Mouse (Mus musculus): ENCODE measurements at regions not wholly inside any gene's neighbourhood (a gene's known extent, or its start where the extent isn't known, plus 50 kb on each side); places are given as distances from the start of the nearest gene placed in this dataset.

DNA sequence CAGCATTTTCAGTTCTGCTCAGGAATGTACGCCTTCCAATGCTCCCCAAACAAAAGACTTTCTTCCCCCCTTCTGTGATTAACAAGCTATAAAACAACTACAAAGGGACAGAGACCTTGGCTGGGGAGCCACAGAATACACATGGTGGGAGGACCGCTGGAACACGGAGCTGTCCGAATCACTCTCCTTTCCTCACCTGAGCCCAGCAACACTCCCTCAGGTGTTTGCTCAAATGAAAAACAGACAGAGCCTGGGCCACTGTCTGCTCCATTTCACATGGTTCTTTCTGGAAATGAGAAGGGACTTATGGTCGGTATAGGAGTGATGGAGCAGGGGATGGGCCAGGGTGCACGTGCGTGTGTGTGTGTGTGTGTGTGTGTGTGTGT is 215.9 kb downstream of the Mreg start:
- DNase-seq: no peak

GRCm38 (mm10) chr1:71995573-71996233 is 216.4 kb downstream of the Mreg start:
- no peak for DNase-seq

DNA sequence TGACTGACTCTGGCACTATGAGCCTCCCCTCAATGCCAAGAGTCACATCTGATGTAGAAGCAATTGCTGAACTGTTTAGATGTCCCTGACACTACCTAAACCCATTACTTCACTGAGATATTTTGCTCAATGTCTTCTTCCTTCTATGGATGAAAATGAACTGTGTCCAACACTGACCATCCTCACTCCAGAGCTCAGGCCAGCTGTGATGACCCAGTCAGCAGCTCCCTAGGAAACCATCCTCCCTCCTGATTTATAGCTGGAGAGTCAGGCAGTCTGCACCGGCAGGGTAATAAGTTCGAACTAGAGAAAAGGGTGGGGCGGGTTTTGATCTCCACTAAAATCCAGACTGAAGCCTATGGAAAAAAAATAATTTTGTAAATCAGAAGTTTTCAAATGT is 221.2 kb downstream of the Mreg start:
- no peak for DNase-seq

- no peak for DNase-seq
These were observed 224.0 kb downstream of the Mreg start for GRCm38 (mm10) chr1:71988086-71988485.

- DNase-seq: no peak
These were observed 226.1 kb downstream of the Mreg start for GRCm38 (mm10) chr1:71986047-71986446.

DNA sequence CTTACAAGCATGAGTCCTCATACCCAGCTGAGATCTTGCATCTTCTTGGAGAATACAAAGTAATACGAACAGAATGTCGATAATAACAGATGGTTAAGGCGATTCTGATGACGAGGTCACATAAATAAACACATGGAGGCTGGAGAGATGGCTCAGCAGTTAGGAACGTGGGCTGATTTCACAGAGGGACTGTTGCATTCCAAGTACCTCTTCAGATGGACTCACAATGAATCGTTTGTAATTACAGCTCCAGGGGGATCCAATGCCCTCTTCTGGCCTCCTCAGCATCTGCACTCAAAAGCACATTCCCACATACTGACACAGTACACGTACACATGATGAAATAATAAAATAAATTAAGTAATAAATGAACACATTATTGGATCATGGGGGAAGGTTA is 228.3 kb downstream of the Mreg start:
- no peak for DNase-seq

DNA sequence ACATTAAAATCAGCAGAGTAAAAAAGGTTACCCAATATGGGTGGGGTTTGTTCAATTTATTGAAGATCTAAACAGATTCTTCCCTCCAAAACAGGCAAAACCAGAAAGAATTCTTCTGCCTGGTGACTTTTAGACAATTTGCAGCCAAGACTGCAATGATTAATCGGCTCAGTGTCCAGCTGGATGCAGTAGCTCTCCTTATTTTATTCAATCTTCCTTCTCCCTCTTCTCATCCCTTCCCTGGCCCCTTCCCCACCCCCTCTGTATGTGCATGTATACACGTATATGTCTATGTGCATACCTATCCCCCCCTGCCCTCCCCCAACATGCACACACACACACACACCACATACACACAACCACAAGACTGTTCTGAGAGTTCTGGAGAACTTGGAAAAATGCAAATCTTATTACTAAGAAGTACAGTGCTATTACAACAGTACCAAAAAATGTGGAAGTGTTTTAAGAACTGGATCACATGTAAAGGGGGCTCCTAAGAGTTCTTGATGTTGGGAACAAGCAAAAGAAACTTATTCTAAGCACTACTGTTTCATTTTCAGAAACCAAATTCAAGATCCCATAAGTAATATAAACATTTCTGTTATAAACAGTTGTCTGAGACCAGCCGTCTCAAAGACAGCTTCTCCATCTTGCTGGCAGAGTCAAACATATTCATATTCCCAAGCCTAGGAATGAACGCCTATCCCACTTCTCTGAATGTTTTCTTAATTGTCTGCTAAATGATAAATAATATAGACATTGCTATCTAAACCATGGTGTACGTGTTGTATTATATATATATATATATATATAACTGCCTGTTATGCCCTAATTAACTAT is 229.5 kb downstream of the Mreg start:
- DNase-seq: no peak

DNA sequence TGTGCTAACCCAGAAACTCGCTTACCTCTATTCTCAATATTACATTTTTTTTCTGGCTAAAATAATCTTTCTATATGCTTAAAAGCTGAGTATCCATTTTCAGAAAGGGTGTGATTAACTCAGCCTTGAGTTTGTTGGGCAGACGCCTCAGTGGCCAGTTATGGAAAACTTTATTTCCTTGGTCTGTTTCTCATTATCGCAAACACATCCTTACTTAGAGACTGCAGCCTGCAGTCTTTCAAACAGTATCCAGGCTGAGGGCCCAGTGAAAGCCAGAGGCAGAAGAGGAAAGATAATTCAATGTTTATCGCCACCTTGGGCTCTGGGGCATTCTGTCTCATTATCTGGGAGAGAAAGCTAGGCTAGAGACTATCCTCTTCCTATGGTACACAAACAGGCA is 231.5 kb downstream of the Mreg start:
- no peak for DNase-seq

GRCm38 (mm10) chr1:71979261-71979660 is 232.8 kb downstream of the Mreg start:
- no peak for DNase-seq

- DNase-seq: no peak
These were observed 234.7 kb downstream of the Mreg start for GRCm38 (mm10) chr1:71977361-71977760.

- DNase-seq: no peak
These were observed 237.4 kb downstream of the Mreg start for GRCm38 (mm10) chr1:71974715-71975114.

GRCm38 (mm10) chr1:71971943-71972342 is 240.2 kb downstream of the Mreg start:
- DNase-seq: no peak

GRCm38 (mm10) chr1:71970771-71971170 is 241.3 kb downstream of the Mreg start:
- DNase-seq: no peak

DNA sequence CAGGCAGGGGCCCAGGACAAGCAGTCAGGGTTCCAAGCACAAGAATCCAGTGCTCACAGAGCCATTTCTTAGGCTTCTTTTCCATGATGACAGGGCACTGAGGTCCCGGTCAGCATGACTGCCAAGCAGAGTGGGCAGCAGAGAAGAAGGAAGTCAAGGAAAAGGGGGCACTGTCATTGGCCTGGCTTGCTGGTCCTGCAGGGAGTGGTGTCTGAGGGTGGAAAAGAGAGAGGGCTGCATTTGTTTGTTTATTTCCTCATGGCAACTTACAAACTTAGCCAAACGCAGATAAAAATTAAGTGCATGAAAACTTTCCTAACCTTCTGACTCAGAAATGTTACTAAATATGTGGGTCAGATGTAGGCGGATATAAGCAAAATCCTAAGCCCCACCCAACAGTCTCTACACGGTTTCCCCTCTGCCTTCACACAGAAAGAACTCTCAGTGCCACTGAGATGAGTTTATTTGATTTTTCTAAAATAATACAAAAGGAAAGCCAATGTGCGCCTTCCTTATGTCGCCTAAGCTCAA is 244.5 kb downstream of the Mreg start:
- DNase-seq: no peak

DNA sequence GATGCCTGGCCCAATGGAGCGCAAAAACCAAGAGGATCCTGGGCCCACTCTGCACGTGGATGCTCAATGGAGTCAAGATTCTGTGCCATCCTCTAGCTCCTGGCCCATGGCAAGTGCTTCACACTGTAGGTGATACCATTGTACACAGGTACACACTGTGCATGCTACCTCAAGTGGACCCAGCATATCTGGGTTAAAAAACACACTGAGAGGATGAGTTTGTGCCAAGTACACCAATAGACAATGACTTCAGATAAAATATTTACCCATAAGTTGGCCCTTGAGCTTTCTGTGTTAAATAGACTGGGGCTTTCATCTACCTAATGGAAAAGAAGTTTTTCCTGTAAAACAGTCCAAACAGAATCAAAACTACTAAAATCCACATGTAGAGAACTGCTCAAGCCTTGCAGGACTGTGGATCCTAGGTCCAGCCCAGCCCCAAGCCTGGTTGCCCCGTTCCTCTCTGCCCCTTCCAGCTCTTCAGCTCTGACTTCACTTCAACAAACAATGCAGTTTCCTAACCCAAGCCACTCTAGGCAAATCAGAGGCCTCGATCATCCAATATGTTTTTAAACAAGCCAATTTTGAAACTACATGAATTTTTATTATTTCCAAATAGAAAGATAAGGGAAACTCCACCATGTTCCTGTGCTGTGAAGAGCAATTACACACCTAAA is 247.5 kb downstream of the Mreg start:
- no peak for DNase-seq

DNA sequence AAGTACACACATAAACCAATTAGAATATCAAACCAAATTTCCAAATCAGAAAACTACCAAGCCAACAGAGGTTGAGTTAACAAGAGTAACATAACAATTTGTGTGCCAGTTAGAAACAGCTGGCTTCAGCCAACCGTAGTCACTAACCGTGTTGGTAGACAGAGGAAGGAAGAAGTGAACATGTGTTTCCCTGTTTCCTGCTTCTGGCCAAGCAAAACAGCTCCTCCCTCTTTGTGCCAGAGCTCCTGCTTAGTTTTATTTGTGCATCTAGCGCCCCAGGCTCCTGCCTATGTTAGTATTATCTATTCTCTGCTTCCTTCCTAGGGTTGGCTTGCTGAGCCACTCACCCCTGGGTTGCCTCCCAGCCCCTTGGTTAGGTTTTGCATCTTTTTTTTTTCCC is 255.2 kb downstream of the Mreg start:
- no peak for DNase-seq

- DNase-seq: no peak
These were observed 256.8 kb downstream of the Mreg start for GRCm38 (mm10) chr1:71955331-71955730.

DNA sequence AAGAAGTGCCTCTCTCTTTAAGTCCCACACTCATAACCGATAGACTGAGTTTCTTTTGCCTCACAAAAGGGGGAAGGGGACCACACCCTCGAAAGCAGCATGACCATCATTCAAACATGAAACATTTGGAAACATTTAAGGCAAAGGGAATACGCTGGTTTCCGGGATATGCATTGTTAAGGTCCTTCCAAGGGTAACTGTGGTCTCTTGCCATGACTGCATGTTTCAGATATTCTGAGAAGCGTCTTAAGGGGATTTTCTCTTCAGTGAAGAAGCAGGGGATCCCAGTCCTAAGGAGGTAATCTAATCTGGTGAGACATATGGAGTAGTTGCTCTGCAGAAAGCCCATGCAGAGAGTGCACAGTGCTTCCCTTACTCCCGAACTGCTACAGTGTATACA is 258.8 kb downstream of the Mreg start:
- DNase-seq: no peak

- no peak for DNase-seq
These were observed 262.6 kb downstream of the Mreg start for GRCm38 (mm10) chr1:71949549-71949948.

- no peak for DNase-seq
These were observed 263.4 kb downstream of the Mreg start for GRCm38 (mm10) chr1:71948686-71949085.

GRCm38 (mm10) chr1:71947506-71947905 is 264.6 kb downstream of the Mreg start:
- DNase-seq: no peak

GRCm38 (mm10) chr1:71946911-71947310 is 265.2 kb downstream of the Mreg start:
- DNase-seq: no peak

- peak; percentile 32 for DNase-seq
These were observed 267.0 kb downstream of the Mreg start for GRCm38 (mm10) chr1:71945070-71945469.

GRCm38 (mm10) chr1:71944531-71944930 is 267.6 kb downstream of the Mreg start:
- DNase-seq: no peak

Measured in lung, postnatal 14 days (tissue).